Mouse (Mus musculus) erythroblast, embryonic 14.5 days (primary cell): ENCODE results near the gene Lrrc4c.

ENCODE experiments used
- GATA1 ChIP-seq: IDR thresholded peaks from 2 replicates; pipeline ENCODE4 v1.6.1; 2012; ENCODE audit warnings: low read length, inconsistent platforms, mixed read lengths
- TAL1 ChIP-seq: IDR thresholded peaks from 3 replicates; pipeline ENCODE4 v1.6.1; 2012; ENCODE audit warnings: low read length, inconsistent platforms, mixed read lengths

DNA sequence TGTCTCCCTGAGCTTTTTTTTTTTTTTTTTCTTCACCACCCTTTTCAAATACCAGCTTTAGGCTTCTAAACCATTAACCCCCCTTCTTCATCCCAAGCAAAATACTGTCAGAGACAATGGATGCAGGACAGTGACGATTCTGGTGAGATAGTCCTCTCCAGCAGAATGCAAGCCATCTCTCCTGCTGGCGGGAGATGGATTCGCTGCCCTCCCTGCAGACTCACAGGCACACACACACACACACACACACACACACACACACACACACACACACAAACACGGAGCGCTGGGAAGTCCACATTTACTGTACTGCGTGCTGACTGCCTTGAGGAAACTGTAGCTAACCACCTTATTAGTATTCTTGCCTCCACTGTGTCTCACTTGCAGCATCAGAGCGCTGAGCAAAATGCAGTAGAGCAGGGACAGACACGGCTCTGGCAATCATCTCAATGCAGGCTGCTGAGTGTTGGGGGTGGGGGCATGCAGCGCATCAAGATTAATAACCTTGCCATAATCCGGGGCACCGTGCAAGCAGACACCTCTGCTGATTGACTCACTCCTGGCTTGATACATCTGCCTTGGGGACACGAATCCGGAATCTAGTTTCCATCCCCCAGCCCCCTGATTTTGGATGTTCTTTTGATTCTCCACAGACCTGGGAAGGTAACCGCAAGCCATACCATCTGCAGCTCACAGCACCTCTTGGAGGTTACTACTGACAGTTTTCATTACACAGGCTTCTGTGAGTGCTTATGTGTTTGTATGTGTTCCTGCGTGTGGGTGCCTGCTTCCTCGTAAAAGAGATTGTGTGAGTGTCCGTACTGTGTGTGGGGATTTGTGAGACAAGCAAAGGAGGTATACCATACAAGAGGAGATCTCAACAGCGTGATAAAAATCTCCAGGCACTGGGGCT, at the start of gene Lrrc4c:
- TF ChIP-seq GATA1: no peak
- TF ChIP-seq TAL1: no peak
